Mouse (Mus musculus): ENCODE data around the gene Grb10.

- TF ChIP-seq POLR2A (IDR thresholded peaks at IDR 0.05; ENCODE audit: extremely low read depth, insufficient read depth, low read length) (no peak), CTCF (IDR thresholded peaks at IDR 0.05; ENCODE audit: low read depth, low read length) (no peak)
Measured at GRCm38 (mm10) chr11:11897645-11898357, 140.7 kb downstream of the Grb10 start, which contains the start of gene Ddc.

Data from liver, adult 2 months (tissue).